Mouse (Mus musculus) right cerebral cortex, adult 2 months (tissue): ENCODE measurements at regions not wholly inside any gene's neighbourhood (a gene's known extent, or its start where the extent isn't known, plus 50 kb on each side); places are given as distances from the start of the nearest gene placed in this dataset.

Experiments used
- DNase-seq, 2 experiments: peaks; one replicate each; pipeline ENCODE4 v3.0.0; 2021 to 2022; ENCODE audit warnings: low spot score in 2 of 2

- no peak for DNase-seq
Measured at GRCm38 (mm10) chr7:129441085-129441617, 150.5 kb upstream of the Wdr11 start.

- DNase-seq, result no peak
Measured at GRCm38 (mm10) chr7:129469496-129469895, 122.2 kb upstream of the Wdr11 start.

DNA sequence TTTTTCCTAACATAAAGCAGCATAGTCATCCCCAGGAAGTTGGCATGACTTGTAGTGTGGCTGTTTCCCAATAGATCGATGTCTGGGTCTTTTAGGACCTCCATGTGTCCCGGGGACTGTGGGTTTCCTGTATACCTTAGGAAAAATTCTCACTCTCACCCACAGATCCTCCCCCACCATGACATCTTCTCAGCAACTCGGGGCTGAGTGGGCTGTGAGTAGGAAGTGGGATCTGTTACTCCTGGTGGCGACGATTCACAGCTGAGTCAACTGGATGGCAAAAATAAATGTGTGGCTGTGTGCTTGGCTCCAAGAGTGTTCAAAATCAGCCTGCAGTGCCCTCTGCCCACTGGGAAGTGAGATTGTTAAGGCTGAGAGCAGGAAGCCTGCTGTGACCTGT is 107.9 kb upstream of the Wdr11 start:
- DNase-seq, result peak; percentile 60 to 70

DNA sequence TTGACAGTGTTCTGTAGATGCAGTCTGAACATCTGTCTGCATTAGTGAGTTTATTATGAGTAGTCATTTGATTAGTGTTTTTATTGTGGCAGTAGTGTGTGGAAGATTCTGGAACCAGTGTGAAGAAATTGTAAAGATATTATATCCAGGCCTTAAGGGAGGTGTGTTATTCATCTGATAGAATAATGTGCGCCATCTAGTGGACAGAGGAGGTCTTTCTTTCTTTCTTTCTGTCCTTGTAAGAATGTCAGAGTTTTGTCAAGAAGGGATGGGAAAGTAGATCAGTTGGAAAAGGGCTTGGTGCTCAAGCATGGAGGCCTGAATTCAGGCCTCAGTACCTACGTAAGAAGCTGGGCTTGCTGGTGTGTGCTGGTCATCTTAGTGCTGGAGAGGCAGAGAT is 84.8 kb upstream of the Wdr11 start:
- DNase-seq, result peak in 1 of 2 experiments; percentile 51

DNA sequence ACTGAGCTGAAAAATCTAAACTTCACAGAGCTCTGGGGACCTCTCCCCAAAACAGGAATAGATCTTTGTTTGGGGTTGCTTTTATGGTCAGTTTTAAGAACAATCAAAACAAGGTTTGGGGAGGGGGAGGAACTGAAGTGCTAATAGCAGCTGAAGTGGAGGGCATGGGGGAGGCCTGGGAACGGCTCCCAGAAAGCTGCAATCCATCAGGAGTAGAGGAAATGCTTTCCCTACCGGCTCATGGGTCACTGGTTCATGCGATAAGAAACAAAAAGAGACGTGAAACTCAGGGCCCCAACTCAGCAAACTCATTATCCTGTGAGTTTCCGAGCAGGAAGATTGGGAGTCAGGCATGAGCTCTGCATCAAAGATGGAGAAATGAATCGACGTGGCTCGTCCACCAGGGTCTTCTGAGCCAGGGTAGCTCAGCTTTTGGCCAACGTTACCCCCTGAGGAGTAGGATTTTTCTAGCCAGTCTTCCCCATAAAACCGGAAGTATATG is 82.0 kb upstream of the Wdr11 start:
- DNase-seq, result no peak

GRCm38 (mm10) chr7:129514619-129515018 is 77.0 kb upstream of the Wdr11 start:
- no peak for DNase-seq

DNA sequence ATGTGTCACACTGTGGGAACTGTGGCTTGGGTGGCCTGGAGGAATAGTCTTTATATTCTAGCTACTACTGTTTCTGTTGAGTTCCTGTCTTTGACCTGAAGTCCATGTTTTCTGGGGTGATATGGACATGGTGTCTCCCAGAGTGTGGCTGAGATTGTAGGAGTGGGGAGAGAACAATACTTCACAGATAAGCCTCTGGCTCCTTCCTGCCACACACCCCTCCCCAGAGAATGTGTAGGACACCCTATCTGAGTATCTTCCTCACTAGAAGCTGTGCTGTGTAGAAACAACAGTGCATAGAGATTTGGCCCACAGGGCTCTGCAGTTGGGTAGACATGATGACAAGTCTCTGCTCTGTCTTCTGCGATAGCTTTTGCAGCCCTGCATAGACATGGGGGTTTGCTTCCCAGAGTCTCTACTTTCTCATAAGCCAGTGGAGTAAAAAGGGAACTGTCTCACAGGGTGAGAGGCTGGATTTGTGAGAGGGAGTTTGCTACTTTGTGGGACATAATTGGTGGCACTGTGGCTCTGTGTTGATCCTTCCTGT is 67.2 kb upstream of the Wdr11 start:
- no peak for DNase-seq

GRCm38 (mm10) chr7:129525985-129526384 is 65.7 kb upstream of the Wdr11 start:
- DNase-seq, result no peak

GRCm38 (mm10) chr7:129528263-129528662 is 63.4 kb upstream of the Wdr11 start:
- no peak for DNase-seq

GRCm38 (mm10) chr7:129533366-129533905 is 58.2 kb upstream of the Wdr11 start:
- DNase-seq, result no peak
